Mouse (Mus musculus) layer of hippocampus, adult 8-10 months (tissue): Measurements from ENCODE around the gene Tpp1. TPM values are rescaled to one million over a fixed set of nuclear protein-coding genes. Genes with fewer than 3 reads are reported as not detected.

Experiments
- DNase-seq, 2 experiments: peaks; one replicate each; pipeline ENCODE4 v3.0.0; 2022; ENCODE audit warnings: low spot score in 2 of 2
- total RNA-seq, 4 experiments: library from RNA; stranded (reverse); gene quantifications; 2 replicates each; pipeline ENCODE4 v1.2.4; 2022

Gene Tpp1
- total RNA-seq, 4 experiments from 2014 or later: 62.3 to 111 (median 75.7) TPM

DNA sequence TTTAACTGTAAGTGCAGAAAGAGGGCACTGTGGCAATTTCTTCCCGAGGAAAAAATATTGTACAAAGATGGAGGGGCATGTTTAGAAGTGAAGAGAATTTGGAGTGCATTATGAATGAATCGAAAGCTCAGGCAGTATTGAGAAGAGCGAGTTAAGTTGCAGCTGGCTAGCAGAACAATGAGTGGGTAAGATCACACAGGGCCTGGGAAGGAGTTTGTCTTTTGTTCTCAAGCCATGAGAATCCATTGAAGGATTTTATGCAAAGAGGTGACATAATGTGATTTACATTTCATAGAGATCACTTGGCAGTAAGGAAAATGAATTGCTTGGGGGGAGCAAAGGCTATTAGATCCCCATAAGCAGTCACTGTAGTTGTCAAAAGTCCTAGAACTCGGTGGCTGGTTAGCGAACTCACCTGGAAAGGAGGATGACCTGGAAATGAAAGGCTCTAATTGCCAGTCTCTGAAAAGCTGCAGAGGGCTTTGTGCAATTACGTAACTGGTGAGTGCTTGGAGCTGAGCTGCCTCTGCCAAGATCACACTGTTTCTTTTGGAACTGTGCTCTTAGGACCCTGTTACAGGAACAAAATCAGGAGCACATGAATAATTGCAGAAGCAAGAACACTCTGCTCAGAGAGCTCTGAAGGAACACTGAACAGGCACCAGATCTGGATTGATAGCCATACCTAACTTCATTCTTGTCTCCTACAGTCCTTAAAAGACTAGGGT is 23.2 kb downstream of the Tpp1 start:
- peak in 1 of 2 experiments; percentile 52 for DNase-seq

DNA sequence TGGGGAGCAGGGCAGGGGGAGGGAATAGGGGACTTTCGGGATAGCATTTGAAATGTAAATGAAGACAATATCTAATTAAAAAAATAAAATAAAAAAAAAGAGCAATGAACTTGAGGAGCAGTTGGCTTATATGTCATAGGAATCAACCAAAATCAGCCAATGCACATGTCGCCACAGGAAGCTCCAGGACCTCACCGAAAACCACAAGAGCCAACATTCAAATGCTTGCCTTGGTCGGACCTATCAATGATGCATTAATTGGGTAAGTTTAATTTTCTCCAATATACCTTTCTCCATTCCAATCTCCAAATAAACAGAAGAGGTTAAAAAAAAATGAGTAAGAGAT is 25.1 kb downstream of the Tpp1 start:
- no peak for DNase-seq

DNA sequence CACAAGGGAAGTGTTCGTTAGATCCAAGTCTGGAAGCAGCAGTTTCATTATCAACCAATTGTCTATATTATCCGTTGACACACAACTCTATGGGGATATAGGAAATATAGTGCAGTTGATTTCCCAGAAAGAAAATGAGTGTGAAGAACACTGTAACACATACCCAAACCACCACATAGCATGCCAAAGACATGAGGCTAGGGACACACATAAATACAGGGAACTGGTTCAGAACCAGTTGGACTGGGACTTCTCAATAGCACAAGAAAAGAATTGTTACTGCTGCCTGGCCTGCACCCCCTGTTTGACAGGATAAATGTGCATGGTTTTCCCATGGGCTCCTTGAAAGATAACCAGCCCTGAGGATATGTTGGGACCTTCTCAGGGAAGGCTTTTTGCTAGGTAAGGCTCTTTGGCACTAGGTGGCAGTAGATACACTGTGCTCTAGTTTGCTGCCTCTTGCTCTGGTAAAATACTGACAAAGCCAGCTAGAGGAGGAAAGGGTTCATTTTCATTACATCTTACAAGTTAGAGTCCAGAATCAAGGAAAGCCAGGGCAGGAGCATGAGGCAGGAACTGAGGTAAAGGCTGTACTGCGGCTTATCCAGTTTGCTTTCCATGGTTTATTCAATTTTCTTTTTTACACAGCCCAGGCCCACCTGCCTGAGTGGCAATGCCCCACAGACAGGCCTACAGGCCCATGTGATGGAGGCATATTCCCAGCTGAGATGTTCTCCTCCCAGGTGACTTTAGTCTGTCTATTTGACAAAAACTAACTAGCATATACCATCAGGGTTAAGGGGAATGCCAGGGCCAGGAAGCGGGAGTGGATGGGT is 25.7 kb downstream of the Tpp1 start:
- DNase-seq: peak in 1 of 2 experiments; percentile 51

DNA sequence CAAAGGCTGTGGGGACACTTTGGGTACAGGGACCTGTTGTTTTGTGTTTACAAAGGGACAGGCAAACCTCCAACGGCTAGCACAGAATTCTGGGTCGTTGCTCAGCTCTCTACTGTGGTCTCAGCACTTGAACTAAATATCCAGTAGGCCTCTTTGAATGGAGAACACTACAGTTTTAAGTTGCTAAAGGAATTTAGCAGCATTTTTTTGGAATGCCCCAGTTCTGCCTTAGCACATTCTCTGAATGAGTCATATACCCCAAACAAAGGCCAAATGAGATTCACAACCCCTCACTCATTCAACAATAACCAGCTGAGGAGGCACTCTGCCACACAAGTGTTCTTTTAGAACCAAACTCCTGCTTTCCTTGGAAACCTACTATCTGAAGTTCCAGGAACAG is 30.1 kb downstream of the Tpp1 start:
- DNase-seq: no peak

DNA sequence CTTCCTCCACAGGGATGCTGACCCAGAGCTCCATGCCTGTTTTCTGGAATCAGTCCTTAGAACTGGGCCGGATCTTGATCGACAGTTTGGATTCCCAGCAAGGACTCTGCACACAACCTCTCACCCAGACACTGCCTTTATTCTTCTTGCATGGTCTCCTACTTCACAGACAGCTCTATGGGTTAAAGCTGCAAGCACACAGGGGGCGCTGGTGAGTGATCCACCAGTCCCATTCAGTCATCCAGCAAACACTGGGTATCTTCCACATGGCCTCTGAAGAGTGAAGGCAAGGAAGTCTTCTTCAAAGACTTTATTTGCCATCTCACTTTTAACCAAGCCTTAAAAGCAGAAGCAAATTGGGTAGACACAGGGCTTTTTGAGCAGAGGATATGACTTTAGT is 36.7 kb downstream of the Tpp1 start:
- no peak for DNase-seq

DNA sequence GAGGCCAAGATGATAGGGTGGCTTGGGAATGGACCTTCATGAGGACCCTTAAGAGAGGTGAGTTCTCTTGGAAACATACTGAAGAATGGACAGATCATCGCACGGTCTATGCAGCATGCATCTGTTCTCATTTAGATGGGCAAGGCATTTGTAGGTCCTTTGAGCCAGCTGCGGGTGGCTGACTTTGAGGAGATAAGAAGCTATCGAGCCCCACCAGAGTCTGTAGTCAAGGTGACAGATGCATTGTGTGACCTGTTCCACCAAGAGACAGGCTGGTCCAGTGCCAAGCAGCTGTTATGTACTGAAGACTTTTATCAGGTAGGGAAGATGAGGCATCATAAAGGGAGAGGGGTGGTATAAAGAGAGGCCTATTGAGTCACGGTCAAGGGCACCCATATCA is 43.3 kb downstream of the Tpp1 start:
- DNase-seq: no peak

DNA sequence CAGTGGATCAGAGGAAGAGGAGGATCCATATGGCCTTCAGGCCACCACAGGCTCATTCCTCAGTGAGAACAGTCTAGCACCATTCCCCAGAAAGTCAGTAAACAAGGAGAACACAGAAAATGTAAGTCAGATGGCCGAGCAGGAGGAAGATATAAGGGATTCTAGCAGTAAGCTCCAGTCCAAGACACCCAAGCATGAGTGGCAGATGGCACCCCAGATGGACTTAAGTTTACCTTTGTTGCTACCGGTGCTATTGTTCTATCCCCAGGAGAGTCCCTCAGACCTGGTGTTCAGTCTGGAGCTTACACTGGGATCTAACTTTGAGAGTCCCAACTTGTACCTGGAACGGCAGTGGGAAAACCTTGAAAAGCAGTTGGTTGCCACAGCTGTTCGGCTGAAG is 48.2 kb downstream of the Tpp1 start:
- no peak for DNase-seq

DNA sequence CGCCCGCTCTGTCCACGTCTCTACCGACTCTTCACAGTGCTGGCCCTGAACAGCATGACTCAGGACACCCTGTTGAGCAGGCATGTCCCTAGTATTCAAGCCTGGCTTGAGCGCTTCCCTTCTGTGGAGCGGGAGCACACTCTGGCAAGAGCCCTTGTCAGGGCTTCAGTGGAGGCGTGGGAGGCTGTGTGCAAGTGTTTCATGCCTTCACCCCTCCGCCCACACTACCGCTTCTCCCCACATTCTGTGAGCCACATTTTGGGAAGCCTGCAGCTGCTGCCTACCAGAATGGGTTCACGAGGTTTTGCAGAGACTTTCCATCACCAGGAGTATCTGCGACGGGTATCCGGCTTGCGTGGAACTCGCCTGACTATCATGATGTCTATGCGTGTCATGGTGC is 48.9 kb downstream of the Tpp1 start:
- peak in 1 of 2 experiments; percentile 43 for DNase-seq

Other genes with a start within 250 kb of the Tpp1 start
- 10 to 100 TPM; 82.2 to 87.5 (median 85.0) TPM for gene Smpd1, start 197.9 kb downstream of the Tpp1 start, total RNA-seq
- 100 to 1,000 TPM; 351 to 364 (median 362) TPM for gene Apbb1, start 170.6 kb downstream of the Tpp1 start, total RNA-seq
- gene Hpx, start 152.1 kb downstream of the Tpp1 start, total RNA-seq: under 1 TPM in 3 of 4 experiments, not detected in 1; 0.25 to 0.41 (median 0.31) TPM
- 100 to 1,000 TPM; 130 to 148 (median 138) TPM for gene Trim3, start 118.7 kb downstream of the Tpp1 start, total RNA-seq
- gene Timm10b, start 112.2 kb downstream of the Tpp1 start, total RNA-seq: 10 to 100 TPM; 60.1 to 69.7 (median 65.5) TPM
- 100 to 1,000 TPM in 1 of 4 experiments, 10 to 100 TPM in 3; 97.0 to 102 (median 98.2) TPM for gene Arfip2, start 111.8 kb downstream of the Tpp1 start, total RNA-seq
- gene Gm45799, start 111.7 kb downstream of the Tpp1 start, total RNA-seq: 10 to 100 TPM in 2 of 4 experiments, 1 to 10 TPM in 2; 6.8 to 15.0 (median 11.0) TPM
- gene Dnhd1, start 101.4 kb downstream of the Tpp1 start, total RNA-seq: 1 to 10 TPM; 5.0 to 9.8 (median 7.4) TPM
- gene Ilk, start 15.6 kb downstream of the Tpp1 start, total RNA-seq: 10 to 100 TPM; 67.9 to 94.5 (median 84.3) TPM
- gene Rrp8, start 14.8 kb downstream of the Tpp1 start, total RNA-seq: 10 to 100 TPM in 3 of 4 experiments, 1 to 10 TPM in 1; 9.6 to 13.0 (median 12.7) TPM
- 100 to 1,000 TPM; 102 to 123 (median 111) TPM for gene Taf10, start 7.9 kb downstream of the Tpp1 start, total RNA-seq
- 10 to 100 TPM; 11.6 to 13.1 (median 12.1) TPM for gene Dchs1, start 35.4 kb upstream of the Tpp1 start, total RNA-seq
- gene Mrpl17, start 58.9 kb upstream of the Tpp1 start, total RNA-seq: 100 to 1,000 TPM in 2 of 4 experiments, 10 to 100 TPM in 2; 91.3 to 108 (median 100) TPM
- gene Gm4070, start 201.7 kb upstream of the Tpp1 start, total RNA-seq: 1 to 10 TPM; 1.6 to 7.4 (median 4.7) TPM